Mouse (Mus musculus): ENCODE results near the gene Uhrf1bp1l. TPM values are rescaled to one million over a fixed set of nuclear protein-coding genes. Genes with fewer than 3 reads are reported as not detected.

Gene Uhrf1bp1l
- polyA plus RNA-seq, 1 experiment from 2014 or later, result 34.6 TPM

DNA sequence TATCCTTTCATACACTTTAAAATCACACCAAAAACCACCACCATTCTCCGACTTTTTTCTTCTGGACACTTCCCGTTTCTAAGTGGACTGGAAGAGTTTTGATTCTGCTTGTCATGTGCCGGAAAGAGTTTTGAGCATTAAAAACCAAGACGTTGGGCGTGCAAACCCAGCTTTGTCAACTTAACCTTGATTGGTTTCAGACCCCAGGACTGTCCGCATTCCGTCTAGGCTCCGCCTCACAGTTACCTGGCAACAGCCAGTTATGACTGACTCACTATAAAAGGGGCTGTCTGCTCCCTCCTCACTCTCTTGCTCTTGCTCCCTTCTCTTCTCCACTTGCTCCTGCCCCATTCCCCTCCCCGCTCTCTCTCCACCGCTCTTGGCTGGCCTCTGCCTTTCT, 36.1 kb upstream of the Uhrf1bp1l start:
- no peak overlapping the region for H3K4me3 ChIP-seq (ENCODE audit: low read depth, low read length)
- WGBS, result 28% methylated on average over 10 of the region's 10 CpGs
- no peaks in the 10 kb centered on the region for H3K4me1 ChIP-seq (ENCODE audit: insufficient read depth, low read depth, low read length)
- H3K36me3 ChIP-seq (ENCODE audit: insufficient read depth, low read length), result no peaks in the 10 kb centered on the region
- peak; percentile 59 for DNase-seq (ENCODE audit: low spot score)
- H3K27me3 ChIP-seq (replicated peaks; ENCODE audit: insufficient read depth, low read length), result no peaks in the 10 kb centered on the region
- H3K9ac ChIP-seq (replicated peaks; ENCODE audit: low read depth), result no peak overlapping the region
- peak; percentile 83 for ATAC-seq
- TF ChIP-seq CTCF (IDR thresholded peaks at IDR 0.05), result no peak
- TF ChIP-seq EP300 (IDR thresholded peaks at IDR 0.05), result no peak
- no peaks in the 10 kb centered on the region for H3K9me3 ChIP-seq (ENCODE audit: low read length)
- H3K27ac ChIP-seq (ENCODE audit: low read length), result no peak overlapping the region
- H3K4me2 ChIP-seq (replicated peaks; ENCODE audit: low read depth, low read length), result peak overlapping the region; percentile 36; the same call in 1 of the 2 replicates

DNA sequence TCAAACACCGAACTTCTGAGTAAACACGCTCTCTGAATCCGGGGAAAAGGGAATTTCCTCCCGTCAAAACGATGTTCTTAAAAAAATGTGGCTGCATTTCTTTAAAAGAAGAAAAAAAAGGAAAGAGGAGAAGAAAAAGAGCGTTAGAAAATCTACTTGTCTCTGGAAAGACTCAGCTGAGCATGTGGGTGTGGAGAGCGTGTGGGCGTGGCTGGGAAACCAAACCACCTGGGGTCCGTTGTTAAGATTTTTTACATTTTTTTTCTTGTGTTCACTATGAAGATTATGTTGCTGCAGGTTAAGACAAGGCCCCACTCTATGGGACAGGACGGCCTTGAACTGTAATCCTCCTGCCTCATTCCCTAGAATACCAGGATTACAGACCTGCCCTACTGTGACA, 29.9 kb upstream of the Uhrf1bp1l start:
- no peak for ATAC-seq
- WGBS, result 75% methylated on average over 10 of the region's 10 CpGs
- no peaks in the 10 kb centered on the region for H3K27me3 ChIP-seq (replicated peaks; ENCODE audit: insufficient read depth, low read length)

DNA sequence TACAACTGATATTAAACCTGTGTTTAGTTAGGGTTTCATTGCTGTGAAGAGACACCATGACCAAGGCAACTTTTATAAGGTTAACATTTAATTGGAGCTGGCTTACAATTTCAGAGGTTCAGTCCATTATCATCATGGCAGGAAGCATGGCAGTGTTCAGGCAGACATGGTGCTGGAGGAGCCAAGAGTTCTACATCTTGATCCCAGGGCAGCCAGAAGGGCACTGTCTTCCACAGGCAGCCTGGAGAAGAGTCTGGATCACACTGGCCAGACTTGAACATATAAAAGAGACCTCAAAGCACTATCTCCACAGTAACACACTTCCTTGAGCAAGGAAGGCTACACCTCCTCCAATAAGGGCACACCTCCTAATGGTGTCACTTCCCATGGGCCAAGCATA, 24.5 kb upstream of the Uhrf1bp1l start:
- ATAC-seq, result no peak
- peaks cover 8% of the 10 kb centered on the region for H3K36me3 ChIP-seq (ENCODE audit: insufficient read depth, low read length)
- no peak overlapping the region for H3K4me2 ChIP-seq (replicated peaks; ENCODE audit: low read depth, low read length)
- no peak for TF ChIP-seq CTCF (IDR thresholded peaks at IDR 0.05)
- TF ChIP-seq EP300 (IDR thresholded peaks at IDR 0.05), result no peak
- H3K27ac ChIP-seq (ENCODE audit: low read length), result no peak overlapping the region
- no peaks in the 10 kb centered on the region for H3K9me3 ChIP-seq (ENCODE audit: low read length)
- no peaks in the 10 kb centered on the region for H3K4me1 ChIP-seq (ENCODE audit: insufficient read depth, low read depth, low read length)
- H3K9ac ChIP-seq (replicated peaks; ENCODE audit: low read depth), result no peak overlapping the region
- no peak for DNase-seq (ENCODE audit: low spot score)
- no peaks in the 10 kb centered on the region for H3K27me3 ChIP-seq (replicated peaks; ENCODE audit: insufficient read depth, low read length)
- H3K4me3 ChIP-seq (ENCODE audit: low read depth, low read length), result no peak overlapping the region

More for the DNA sequence above, 29.9 kb upstream of the Uhrf1bp1l start:
- no peak for DNase-seq (ENCODE audit: low spot score)
- peaks cover 4% of the 10 kb centered on the region; the same call in 1 of the 2 replicates for H3K36me3 ChIP-seq (ENCODE audit: insufficient read depth, low read length)
- no peak overlapping the region for H3K4me2 ChIP-seq (replicated peaks; ENCODE audit: low read depth, low read length)
- TF ChIP-seq CTCF (IDR thresholded peaks at IDR 0.05) (no peak), EP300 (IDR thresholded peaks at IDR 0.05) (no peak)
- H3K4me3 ChIP-seq (ENCODE audit: low read depth, low read length), result no peak overlapping the region
- H3K9me3 ChIP-seq (ENCODE audit: low read length), result no peaks in the 10 kb centered on the region
- no peak overlapping the region for H3K9ac ChIP-seq (replicated peaks; ENCODE audit: low read depth)
- H3K27ac ChIP-seq (ENCODE audit: low read length), result no peak overlapping the region
- H3K4me1 ChIP-seq (ENCODE audit: insufficient read depth, low read depth, low read length), result no peaks in the 10 kb centered on the region

DNA sequence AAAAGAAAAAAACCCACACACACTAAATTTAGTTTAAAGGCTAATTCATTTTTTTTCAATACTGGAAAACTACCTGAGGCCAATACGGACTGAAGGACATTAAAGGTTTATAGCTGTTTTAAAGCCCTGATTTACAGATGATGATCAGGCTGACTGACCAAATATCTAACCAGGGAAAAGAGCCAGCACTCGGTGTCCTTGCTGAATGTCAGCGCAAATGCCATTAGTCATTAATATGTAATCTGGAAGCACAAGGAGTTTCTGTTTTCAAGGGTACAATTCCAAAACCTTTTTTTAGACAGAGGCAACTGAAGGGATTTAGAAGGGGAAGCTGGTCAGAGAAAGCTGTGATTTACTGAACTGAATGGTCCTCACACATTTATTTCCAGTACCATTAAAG, 24.0 kb upstream of the Uhrf1bp1l start:
- ATAC-seq, result no peak
- H3K9me3 ChIP-seq (ENCODE audit: low read length), result no peaks in the 10 kb centered on the region
- H3K4me1 ChIP-seq (ENCODE audit: insufficient read depth, low read depth, low read length), result no peaks in the 10 kb centered on the region
- no peak for TF ChIP-seq EP300 (IDR thresholded peaks at IDR 0.05)
- TF ChIP-seq CTCF (IDR thresholded peaks at IDR 0.05), result no peak
- H3K4me2 ChIP-seq (replicated peaks; ENCODE audit: low read depth, low read length), result no peak overlapping the region
- H3K27ac ChIP-seq (ENCODE audit: low read length), result no peak overlapping the region
- DNase-seq (ENCODE audit: low spot score), result no peak
- H3K4me3 ChIP-seq (ENCODE audit: low read depth, low read length), result no peak overlapping the region
- H3K36me3 ChIP-seq (ENCODE audit: insufficient read depth, low read length), result peaks cover 12% of the 10 kb centered on the region
- H3K9ac ChIP-seq (replicated peaks; ENCODE audit: low read depth), result no peak overlapping the region
- WGBS, result 89% methylated on average over 3 of the region's 3 CpGs
- H3K27me3 ChIP-seq (replicated peaks; ENCODE audit: insufficient read depth, low read length), result no peaks in the 10 kb centered on the region

DNA sequence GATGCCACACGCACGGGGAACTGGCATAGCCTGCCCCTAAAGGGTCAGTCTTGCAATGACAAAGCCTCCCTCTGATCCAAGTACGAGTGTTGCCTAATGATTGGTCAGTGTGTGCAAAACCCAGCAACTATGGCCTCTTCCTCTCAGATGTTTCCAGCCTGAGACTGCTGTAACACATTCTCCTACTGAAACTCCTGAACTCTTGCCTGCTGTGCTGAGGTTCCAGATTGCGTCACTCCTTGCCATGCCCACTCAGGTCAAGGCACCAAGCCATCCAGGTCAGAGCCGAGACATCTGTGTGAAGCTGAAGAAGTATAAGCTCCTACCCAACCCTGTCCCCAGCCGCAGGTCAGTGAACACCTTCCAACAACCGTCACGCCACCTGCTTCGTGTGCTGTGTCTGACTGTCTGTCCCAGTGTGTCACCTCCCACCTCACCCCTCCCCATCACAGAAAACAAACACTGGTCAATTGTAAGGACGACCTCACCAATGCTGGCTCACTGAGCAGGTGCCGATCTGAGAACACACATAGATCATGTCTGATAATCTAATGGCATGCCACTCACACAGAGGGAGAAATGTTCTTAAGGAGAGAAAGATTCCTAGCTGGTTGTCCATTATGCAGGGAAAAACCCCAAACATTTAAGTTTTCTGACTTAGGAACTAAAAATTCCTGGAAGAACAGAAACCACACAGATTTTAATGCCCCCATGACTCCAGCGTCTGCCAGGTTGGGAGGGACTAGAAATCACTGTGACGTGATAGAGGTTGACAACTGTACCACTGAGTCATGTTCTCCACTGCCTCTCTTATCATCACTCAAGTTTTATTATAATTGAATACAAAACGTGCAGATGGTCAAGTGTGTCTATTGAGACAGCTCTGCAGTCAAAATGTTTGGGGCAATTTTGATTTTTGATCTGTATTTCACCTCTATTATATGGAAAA, 22.3 kb upstream of the Uhrf1bp1l start:
- 83% methylated on average over 14 of the region's 14 CpGs for WGBS
- no peak for ATAC-seq
- no peak overlapping the region for H3K4me2 ChIP-seq (replicated peaks; ENCODE audit: low read depth, low read length)
- no peaks in the 10 kb centered on the region for H3K4me1 ChIP-seq (ENCODE audit: insufficient read depth, low read depth, low read length)
- no peak overlapping the region for H3K4me3 ChIP-seq (ENCODE audit: low read depth, low read length)
- peaks cover 17% of the 10 kb centered on the region for H3K36me3 ChIP-seq (ENCODE audit: insufficient read depth, low read length)
- no peak overlapping the region for H3K27ac ChIP-seq (ENCODE audit: low read length)
- no peak for DNase-seq (ENCODE audit: low spot score)
- H3K9me3 ChIP-seq (ENCODE audit: low read length), result no peaks in the 10 kb centered on the region
- TF ChIP-seq CTCF (IDR thresholded peaks at IDR 0.05) (no peak), EP300 (IDR thresholded peaks at IDR 0.05) (no peak)
- H3K9ac ChIP-seq (replicated peaks; ENCODE audit: low read depth), result no peak overlapping the region
- H3K27me3 ChIP-seq (replicated peaks; ENCODE audit: insufficient read depth, low read length), result no peaks in the 10 kb centered on the region

DNA sequence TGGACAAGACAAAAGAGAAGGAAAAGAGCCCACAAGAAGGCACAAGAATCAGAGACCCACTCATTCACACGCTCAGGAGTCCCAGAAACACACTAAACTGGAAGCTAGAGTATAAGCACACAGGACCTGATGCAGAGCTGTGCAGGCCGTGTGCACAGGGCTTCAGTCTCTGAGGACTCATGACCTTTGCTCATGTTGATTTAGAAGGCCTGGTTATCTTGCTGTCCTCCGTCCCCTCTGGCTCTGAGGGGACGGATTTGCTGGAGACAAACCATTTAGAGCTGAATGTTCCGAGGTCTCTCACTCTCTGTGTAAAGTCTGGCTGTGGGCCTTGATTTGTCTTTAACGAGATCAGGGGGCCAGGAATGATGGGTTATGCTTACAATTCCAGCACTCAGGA, 14.4 kb upstream of the Uhrf1bp1l start:
- Histone ChIP-seq H3K9ac (replicated peaks; ENCODE audit: low read depth) (no peak overlapping the region), H3K27me3 (replicated peaks; ENCODE audit: insufficient read depth, low read length) (no peaks in the 10 kb centered on the region), H3K4me1 (ENCODE audit: insufficient read depth, low read depth, low read length) (peaks cover 4% of the 10 kb centered on the region; the same call in 1 of the 2 replicates), H3K27ac (ENCODE audit: low read length) (no peak overlapping the region), H3K4me3 (ENCODE audit: low read depth, low read length) (no peak overlapping the region), H3K9me3 (ENCODE audit: low read length) (no peaks in the 10 kb centered on the region), H3K36me3 (ENCODE audit: insufficient read depth, low read length) (peaks cover 10% of the 10 kb centered on the region), H3K4me2 (replicated peaks; ENCODE audit: low read depth, low read length) (no peak overlapping the region)
- WGBS, result 86% methylated on average over 6 of the region's 6 CpGs
- TF ChIP-seq CTCF (IDR thresholded peaks at IDR 0.05) (no peak), EP300 (IDR thresholded peaks at IDR 0.05) (no peak)
- ATAC-seq, result no peak
- DNase-seq (ENCODE audit: low spot score), result no peak
